Mouse (Mus musculus): ENCODE measurements around the gene Raver1. TPM values are rescaled to one million over a fixed set of nuclear protein-coding genes. Genes with fewer than 3 reads are reported as not detected.

Gene Raver1
- polyA plus RNA-seq, 1 experiment from 2014 or later = 53.6 TPM

DNA sequence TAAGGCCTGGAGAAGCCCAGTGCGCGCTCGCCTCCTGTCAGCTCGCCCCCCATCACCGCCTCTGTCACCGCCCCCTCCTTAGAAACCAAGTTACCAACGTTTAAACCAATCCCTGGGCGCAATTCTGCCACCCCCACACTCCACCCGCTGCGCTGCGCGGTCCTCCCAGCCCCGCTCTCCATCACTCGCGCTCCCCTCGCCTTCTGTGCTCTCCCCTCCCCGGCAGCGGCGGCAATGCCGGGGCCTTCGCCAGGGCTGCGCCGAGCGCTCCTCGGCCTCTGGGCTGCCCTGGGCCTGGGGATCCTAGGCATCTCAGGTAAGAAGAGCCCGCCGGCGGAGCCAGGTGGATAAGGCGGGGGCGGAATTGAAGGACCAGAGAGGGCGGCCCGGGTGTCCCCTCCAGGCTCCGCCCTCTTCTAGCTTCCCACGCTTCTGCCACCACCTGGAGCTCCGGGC is 59.9 kb downstream of the Raver1 start, which contains the start of gene Icam5:
Icam5 (plus strand) TSS at position 178 of the 456 bp plus-strand sequence.
- Histone ChIP-seq H3K9ac (ENCODE audit: low read depth, low read length) (peak within 1 kb of the TSS; percentile 67; the same call in 1 of the 2 replicates), H3K27me3 (ENCODE audit: control insufficient read depth, insufficient read depth, low read length) (peaks cover 79% of the 10 kb centered on the region), H3K36me3 (ENCODE audit: control insufficient read depth, insufficient read depth, low read length) (no peaks in the 10 kb centered on the region), H3K4me3 (ENCODE audit: low read depth, low read length) (peak within 1 kb of the TSS; percentile 56), H3K4me2 (peak within 1 kb of the TSS; percentile 94), H3K4me1 (ENCODE audit: control insufficient read depth, insufficient read depth, low read length) (peaks cover 43% of the 10 kb centered on the region), H3K9me3 (replicated peaks; ENCODE audit: control insufficient read depth, low read length) (no peaks in the 10 kb centered on the region), H3K27ac (ENCODE audit: low read depth, low read length) (0 out of 2 replicates have a peak within 1 kb of the TSS, but pooled peaks have one; percentile 22)
- ATAC-seq (replicated peaks; ENCODE audit: insufficient number of reproducible peaks, low FRiP score, low TSS enrichment) = no peak
- WGBS (ENCODE audit: insufficient replicate concordance) = under 1% methylated on average over 35 of the region's 35 CpGs

GRCm38 (mm10) chr9:21031251-21031895 is 60.4 kb downstream of the Raver1 start:
- peaks cover 37% of the 10 kb centered on the region for H3K4me1 ChIP-seq (ENCODE audit: control insufficient read depth, insufficient read depth, low read length)
- peak overlapping the region; percentile 94 for H3K4me2 ChIP-seq
- H3K4me3 ChIP-seq (ENCODE audit: low read depth, low read length) = peak overlapping the region; percentile 56
- 0 out of 2 replicates have a peak overlapping the region, but pooled peaks have one; percentile 10 for H3K9ac ChIP-seq (ENCODE audit: low read depth, low read length)
- 0 out of 2 replicates have a peak overlapping the region, but pooled peaks have one; percentile 22 for H3K27ac ChIP-seq (ENCODE audit: low read depth, low read length)
- no peaks in the 10 kb centered on the region for H3K9me3 ChIP-seq (replicated peaks; ENCODE audit: control insufficient read depth, low read length)
- H3K27me3 ChIP-seq (ENCODE audit: control insufficient read depth, insufficient read depth, low read length) = peaks cover 79% of the 10 kb centered on the region
- 0 out of 2 replicates have a peak, but pooled peaks have one; percentile 16 for ATAC-seq (replicated peaks; ENCODE audit: insufficient number of reproducible peaks, low FRiP score, low TSS enrichment)
- under 1% methylated on average over 36 of the region's 36 CpGs for WGBS (ENCODE audit: insufficient replicate concordance)
- no peaks in the 10 kb centered on the region for H3K36me3 ChIP-seq (ENCODE audit: control insufficient read depth, insufficient read depth, low read length)

DNA sequence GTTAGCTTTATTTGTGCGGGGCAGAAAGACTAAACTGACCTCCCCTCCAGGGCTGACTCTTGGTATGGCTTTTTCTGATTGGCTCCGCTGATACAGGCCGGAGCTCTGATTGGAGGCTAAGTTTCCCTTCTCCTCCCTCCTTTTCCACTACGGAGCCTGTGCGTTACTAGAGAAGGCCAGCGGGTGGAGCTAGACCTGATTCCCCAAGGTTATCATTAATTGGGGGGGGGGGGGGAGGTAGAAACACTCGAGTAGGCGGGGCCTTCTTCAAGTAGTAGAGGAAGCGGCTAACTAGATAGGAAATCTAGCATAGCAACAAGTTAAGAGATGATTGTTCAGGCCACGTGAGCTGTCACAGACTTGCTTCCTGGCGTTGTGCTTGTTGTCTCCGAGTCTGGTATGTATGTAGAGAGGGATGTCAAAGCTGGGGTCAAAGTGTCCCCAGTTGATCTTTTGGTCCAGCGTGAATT is 61.0 kb downstream of the Raver1 start:
- Histone ChIP-seq H3K9ac (ENCODE audit: low read depth, low read length) (0 out of 2 replicates have a peak overlapping the region, but pooled peaks have one; percentile 10), H3K9me3 (replicated peaks; ENCODE audit: control insufficient read depth, low read length) (no peaks in the 10 kb centered on the region), H3K4me3 (ENCODE audit: low read depth, low read length) (peak overlapping the region; percentile 56), H3K4me1 (ENCODE audit: control insufficient read depth, insufficient read depth, low read length) (peaks cover 35% of the 10 kb centered on the region), H3K27ac (ENCODE audit: low read depth, low read length) (0 out of 2 replicates have a peak overlapping the region, but pooled peaks have one; percentile 22), H3K36me3 (ENCODE audit: control insufficient read depth, insufficient read depth, low read length) (no peaks in the 10 kb centered on the region), H3K4me2 (peak overlapping the region; percentile 94), H3K27me3 (ENCODE audit: control insufficient read depth, insufficient read depth, low read length) (peaks cover 76% of the 10 kb centered on the region)
- peak; percentile 46; the same call in 1 of the 2 replicates for ATAC-seq (replicated peaks; ENCODE audit: insufficient number of reproducible peaks, low FRiP score, low TSS enrichment)
- WGBS (ENCODE audit: insufficient replicate concordance) = under 1% methylated on average over 13 of the region's 13 CpGs

GRCm38 (mm10) chr9:21030055-21030600 is 61.7 kb downstream of the Raver1 start:
- H3K4me2 ChIP-seq = peak overlapping the region; percentile 94
- ATAC-seq (replicated peaks; ENCODE audit: insufficient number of reproducible peaks, low FRiP score, low TSS enrichment) = no peak
- no peaks in the 10 kb centered on the region for H3K9me3 ChIP-seq (replicated peaks; ENCODE audit: control insufficient read depth, low read length)
- peak overlapping the region; percentile 71 for H3K9ac ChIP-seq (ENCODE audit: low read depth, low read length)
- H3K36me3 ChIP-seq (ENCODE audit: control insufficient read depth, insufficient read depth, low read length) = no peaks in the 10 kb centered on the region
- peaks cover 35% of the 10 kb centered on the region for H3K4me1 ChIP-seq (ENCODE audit: control insufficient read depth, insufficient read depth, low read length)
- peak overlapping the region; percentile 82 for H3K27ac ChIP-seq (ENCODE audit: low read depth, low read length)
- H3K4me3 ChIP-seq (ENCODE audit: low read depth, low read length) = peak overlapping the region; percentile 56
- peaks cover 74% of the 10 kb centered on the region for H3K27me3 ChIP-seq (ENCODE audit: control insufficient read depth, insufficient read depth, low read length)
- WGBS (ENCODE audit: insufficient replicate concordance) = 21% methylated on average over 22 of the region's 22 CpGs

- peak within 1 kb of the TSS; percentile 56 for H3K4me3 ChIP-seq (ENCODE audit: low read depth, low read length)
- H3K27me3 ChIP-seq (ENCODE audit: control insufficient read depth, insufficient read depth, low read length) = peaks cover 68% of the 10 kb centered on the region
- peak within 1 kb of the TSS; percentile 82 for H3K27ac ChIP-seq (ENCODE audit: low read depth, low read length)
- H3K4me2 ChIP-seq = peak within 1 kb of the TSS; percentile 94
- peaks cover 35% of the 10 kb centered on the region for H3K4me1 ChIP-seq (ENCODE audit: control insufficient read depth, insufficient read depth, low read length)
- H3K36me3 ChIP-seq (ENCODE audit: control insufficient read depth, insufficient read depth, low read length) = no peaks in the 10 kb centered on the region
- H3K9me3 ChIP-seq (replicated peaks; ENCODE audit: control insufficient read depth, low read length) = no peaks in the 10 kb centered on the region
- peak; percentile 78 for ATAC-seq (replicated peaks; ENCODE audit: insufficient number of reproducible peaks, low FRiP score, low TSS enrichment)
- peak within 1 kb of the TSS; percentile 71 for H3K9ac ChIP-seq (ENCODE audit: low read depth, low read length)
- WGBS (ENCODE audit: insufficient replicate concordance) = 1% methylated on average over 37 of the region's 37 CpGs
These were observed 62.3 kb downstream of the Raver1 start, which contains the start of gene Icam4 for GRCm38 (mm10) chr9:21029291-21030054. Gene Icam4 (plus strand): TSS chr9:21029373.

DNA sequence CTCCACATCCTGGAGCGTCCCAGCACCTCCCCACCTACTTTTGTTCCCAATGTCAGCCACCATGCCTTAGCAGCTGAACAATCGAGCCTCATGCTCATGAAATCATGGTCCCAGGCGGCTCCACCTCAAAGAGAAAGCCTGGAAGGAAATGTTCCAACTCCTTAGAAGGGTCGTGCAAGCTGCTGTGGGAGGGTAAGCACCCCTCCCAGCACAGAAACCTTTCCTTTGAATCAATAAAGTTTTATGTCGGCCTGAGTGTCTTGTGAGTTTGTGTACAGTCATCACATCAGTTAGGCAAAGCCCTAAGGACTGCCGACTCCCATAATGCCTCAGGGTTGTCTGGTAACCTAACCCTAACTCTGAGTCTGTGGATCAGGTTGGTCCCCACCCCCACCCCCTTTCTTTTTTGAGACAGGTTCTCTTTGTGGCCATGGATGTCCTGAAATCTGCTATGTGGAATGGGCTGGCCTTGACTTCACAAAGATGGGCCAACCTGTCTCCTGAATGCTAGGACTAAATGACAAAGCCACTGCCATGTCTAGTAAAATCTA is 63.2 kb downstream of the Raver1 start:
- H3K9ac ChIP-seq (ENCODE audit: low read depth, low read length) = no peak overlapping the region
- H3K4me2 ChIP-seq = peak overlapping the region; percentile 94; the same call in 1 of the 2 replicates
- ATAC-seq (replicated peaks; ENCODE audit: insufficient number of reproducible peaks, low FRiP score, low TSS enrichment) = no peak
- H3K27ac ChIP-seq (ENCODE audit: low read depth, low read length) = peak overlapping the region; percentile 31
- H3K4me3 ChIP-seq (ENCODE audit: low read depth, low read length) = no peak overlapping the region
- peaks cover 34% of the 10 kb centered on the region for H3K4me1 ChIP-seq (ENCODE audit: control insufficient read depth, insufficient read depth, low read length)
- H3K36me3 ChIP-seq (ENCODE audit: control insufficient read depth, insufficient read depth, low read length) = no peaks in the 10 kb centered on the region
- WGBS (ENCODE audit: insufficient replicate concordance) = 67% methylated on average over 6 of the region's 6 CpGs
- H3K9me3 ChIP-seq (replicated peaks; ENCODE audit: control insufficient read depth, low read length) = no peaks in the 10 kb centered on the region
- peaks cover 61% of the 10 kb centered on the region for H3K27me3 ChIP-seq (ENCODE audit: control insufficient read depth, insufficient read depth, low read length)

GRCm38 (mm10) chr9:21027774-21028290 is 64.0 kb downstream of the Raver1 start:
- no peak overlapping the region for H3K4me2 ChIP-seq
- 47% methylated on average over 8 of the region's 8 CpGs for WGBS (ENCODE audit: insufficient replicate concordance)
- H3K27me3 ChIP-seq (ENCODE audit: control insufficient read depth, insufficient read depth, low read length) = peaks cover 53% of the 10 kb centered on the region
- H3K27ac ChIP-seq (ENCODE audit: low read depth, low read length) = no peak overlapping the region
- no peak overlapping the region for H3K4me3 ChIP-seq (ENCODE audit: low read depth, low read length)
- H3K4me1 ChIP-seq (ENCODE audit: control insufficient read depth, insufficient read depth, low read length) = peaks cover 29% of the 10 kb centered on the region
- H3K36me3 ChIP-seq (ENCODE audit: control insufficient read depth, insufficient read depth, low read length) = no peaks in the 10 kb centered on the region
- no peak overlapping the region for H3K9ac ChIP-seq (ENCODE audit: low read depth, low read length)
- H3K9me3 ChIP-seq (replicated peaks; ENCODE audit: control insufficient read depth, low read length) = no peaks in the 10 kb centered on the region
- no peak for ATAC-seq (replicated peaks; ENCODE audit: insufficient number of reproducible peaks, low FRiP score, low TSS enrichment)

- H3K9me3 ChIP-seq (replicated peaks; ENCODE audit: control insufficient read depth, low read length) = no peaks in the 10 kb centered on the region
- no peak overlapping the region for H3K4me2 ChIP-seq
- no peak for ATAC-seq (replicated peaks; ENCODE audit: insufficient number of reproducible peaks, low FRiP score, low TSS enrichment)
- no peak overlapping the region for H3K27ac ChIP-seq (ENCODE audit: low read depth, low read length)
- H3K4me3 ChIP-seq (ENCODE audit: low read depth, low read length) = no peak overlapping the region
- no peaks in the 10 kb centered on the region for H3K36me3 ChIP-seq (ENCODE audit: control insufficient read depth, insufficient read depth, low read length)
- H3K27me3 ChIP-seq (ENCODE audit: control insufficient read depth, insufficient read depth, low read length) = peaks cover 43% of the 10 kb centered on the region
- H3K4me1 ChIP-seq (ENCODE audit: control insufficient read depth, insufficient read depth, low read length) = peaks cover 23% of the 10 kb centered on the region
- WGBS (ENCODE audit: insufficient replicate concordance) = 67% methylated on average over 12 of the region's 12 CpGs
- peak overlapping the region; percentile 28; the same call in 1 of the 2 replicates for H3K9ac ChIP-seq (ENCODE audit: low read depth, low read length)
These were observed 65.0 kb downstream of the Raver1 start for GRCm38 (mm10) chr9:21026849-21027248.

Measured in heart, embryonic 11.5 days (tissue).